Mouse (Mus musculus): ENCODE measurements around the gene Nr2f2. TPM values are rescaled to one million over a fixed set of nuclear protein-coding genes. Genes with fewer than 3 reads are reported as not detected.

The Nr2f2 gene
- polyA plus RNA-seq, 1 experiment from 2014 or later, result 6.5 TPM

DNA sequence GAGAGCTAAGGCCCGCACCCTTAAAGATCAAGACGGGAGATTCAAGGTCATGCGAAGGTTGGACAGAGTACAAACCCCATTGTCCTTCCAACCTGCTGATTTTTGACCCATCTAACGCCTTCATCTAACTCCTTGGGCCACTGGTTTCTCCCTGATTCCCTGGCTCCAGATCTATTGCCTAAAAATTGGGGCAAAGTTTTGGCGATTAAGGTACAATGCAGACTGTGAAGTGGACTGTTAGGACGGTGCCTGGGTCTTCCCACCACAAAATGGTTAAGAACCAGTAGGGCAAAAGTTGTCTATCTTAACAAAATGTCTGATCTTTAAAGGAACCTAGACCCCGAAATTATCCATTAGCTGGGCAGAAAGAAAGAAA lies 28.3 kb downstream of the Nr2f2 start:
- Histone ChIP-seq H3K27me3 (peaks cover 77% of the 10 kb centered on the region), H3K4me3 (replicated peaks) (no peak overlapping the region), H3K27ac (replicated peaks) (no peak overlapping the region), H3K4me1 (replicated peaks) (0 out of 2 replicates have a peak, but pooled peaks cover 3% of the 10 kb centered on the region), H3K9ac (no peak overlapping the region), H3K9me3 (replicated peaks) (no peaks in the 10 kb centered on the region), H3K36me3 (replicated peaks) (no peaks in the 10 kb centered on the region), H3K4me2 (peak overlapping the region; percentile 41; the same call in 1 of the 2 replicates)
- no peak for ATAC-seq (ENCODE audit: insufficient read depth)
- WGBS (ENCODE audit: insufficient replicate concordance), result 9% methylated on average over 7 of the region's 7 CpGs

DNA sequence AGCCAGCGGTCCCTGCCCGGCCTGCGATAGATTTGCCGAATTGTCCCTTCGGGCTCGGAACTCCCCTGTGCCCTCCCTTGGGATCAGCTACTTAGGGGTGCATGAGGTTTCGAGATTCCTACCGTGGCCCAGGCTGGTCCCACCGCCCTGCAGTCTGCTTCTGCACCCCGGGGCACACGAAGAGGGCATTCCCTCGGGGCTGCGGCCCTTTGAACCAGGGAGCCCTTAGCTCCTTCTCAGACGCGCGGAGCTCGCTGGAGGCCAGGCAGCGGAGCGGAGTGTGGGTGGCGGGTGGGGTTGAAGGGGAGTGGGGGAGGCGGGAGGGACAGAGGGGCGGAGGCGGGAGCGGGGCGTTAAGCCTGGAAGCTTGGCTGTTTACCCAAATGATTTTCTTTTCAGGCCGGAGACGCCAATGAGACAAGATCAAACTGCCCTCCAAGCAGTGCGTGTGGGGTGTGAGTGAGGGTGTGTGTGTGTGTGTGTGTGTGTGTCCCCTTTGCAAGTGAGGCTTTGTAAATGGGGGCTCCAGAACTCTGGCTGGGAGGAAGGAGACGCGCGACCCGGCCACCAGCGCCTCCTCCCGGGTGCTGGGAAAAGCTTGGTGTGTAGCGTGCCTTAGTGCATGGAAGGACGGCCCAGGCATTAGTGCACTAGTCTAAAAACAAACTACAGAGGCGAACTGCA lies 28.8 kb downstream of the Nr2f2 start:
- Histone ChIP-seq H3K9me3 (replicated peaks) (no peaks in the 10 kb centered on the region), H3K27me3 (peaks cover 77% of the 10 kb centered on the region), H3K9ac (no peak overlapping the region), H3K27ac (replicated peaks) (no peak overlapping the region), H3K4me2 (peak overlapping the region; percentile 41), H3K4me1 (replicated peaks) (0 out of 2 replicates have a peak, but pooled peaks cover 3% of the 10 kb centered on the region), H3K36me3 (replicated peaks) (no peaks in the 10 kb centered on the region), H3K4me3 (replicated peaks) (peak overlapping the region; percentile 8; the same call in 1 of the 2 replicates)
- ATAC-seq (ENCODE audit: insufficient read depth), result no peak
- whole genome bisulfite sequencing (ENCODE audit: insufficient replicate concordance), result 3% methylated on average over 37 of the region's 37 CpGs

DNA sequence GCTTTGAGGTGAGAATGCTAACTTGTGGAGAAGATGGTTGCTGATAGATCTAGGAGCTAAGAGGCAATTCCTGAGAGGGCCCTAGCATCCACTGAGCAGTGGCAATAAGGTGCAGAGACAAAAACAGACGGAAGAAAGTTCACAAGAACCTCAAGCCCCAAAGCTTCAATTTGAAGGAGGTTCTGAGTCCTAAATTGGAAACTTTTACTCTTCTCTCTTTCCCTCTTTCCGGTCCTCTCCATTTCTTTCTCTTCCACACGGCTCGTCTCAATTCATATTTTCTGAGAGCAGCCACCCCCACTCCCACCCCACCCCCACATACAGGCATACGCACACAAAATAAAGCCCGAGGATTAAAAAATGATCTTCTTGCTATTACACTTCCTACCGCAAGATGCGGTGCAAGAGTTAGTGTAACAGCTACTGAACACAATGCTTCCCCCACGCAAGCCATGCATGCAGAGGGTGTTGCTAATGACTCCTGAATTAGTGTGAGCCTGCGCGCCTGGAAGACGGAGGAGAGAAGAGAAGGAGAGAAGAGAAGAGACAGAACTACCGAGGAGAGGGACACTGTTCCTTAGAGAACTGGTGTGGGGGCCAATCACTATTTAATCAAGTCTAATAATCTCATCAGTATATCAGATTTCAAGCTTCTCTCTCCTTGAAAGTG lies 29.8 kb downstream of the Nr2f2 start:
- Histone ChIP-seq H3K36me3 (replicated peaks) (no peaks in the 10 kb centered on the region), H3K4me1 (replicated peaks) (0 out of 2 replicates have a peak, but pooled peaks cover 3% of the 10 kb centered on the region), H3K27ac (replicated peaks) (no peak overlapping the region), H3K27me3 (peaks cover 81% of the 10 kb centered on the region), H3K9ac (no peak overlapping the region), H3K9me3 (replicated peaks) (no peaks in the 10 kb centered on the region), H3K4me2 (no peak overlapping the region), H3K4me3 (replicated peaks) (no peak overlapping the region)
- WGBS (ENCODE audit: insufficient replicate concordance), result 12% methylated on average over 13 of the region's 13 CpGs
- no peak for ATAC-seq (ENCODE audit: insufficient read depth)

DNA sequence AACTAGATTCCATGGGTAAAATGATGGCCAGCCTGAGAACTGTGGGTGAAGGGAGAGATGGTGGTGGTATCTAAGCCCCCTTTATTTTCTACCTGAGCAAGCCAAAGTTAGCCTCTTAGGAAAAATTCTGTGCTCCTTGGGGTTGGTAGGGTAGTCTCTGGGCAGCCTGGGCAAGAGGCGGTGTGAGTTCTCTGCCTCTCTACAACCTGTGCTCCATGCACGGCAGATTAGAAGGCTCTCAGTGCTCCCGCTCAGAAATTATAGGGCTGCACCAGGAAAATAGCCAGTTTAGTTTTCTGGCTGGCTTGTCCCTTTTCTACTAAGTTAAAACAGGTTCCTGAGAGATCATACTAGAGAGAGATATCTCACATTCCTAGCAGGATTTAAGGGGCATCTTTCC lies 30.4 kb downstream of the Nr2f2 start:
- H3K27me3 ChIP-seq, result peaks cover 87% of the 10 kb centered on the region
- H3K9ac ChIP-seq, result no peak overlapping the region
- H3K4me3 ChIP-seq (replicated peaks), result no peak overlapping the region
- H3K9me3 ChIP-seq (replicated peaks), result no peaks in the 10 kb centered on the region
- H3K27ac ChIP-seq (replicated peaks), result no peak overlapping the region
- 10% methylated on average over 3 of the region's 3 CpGs for WGBS (ENCODE audit: insufficient replicate concordance)
- no peaks in the 10 kb centered on the region for H3K36me3 ChIP-seq (replicated peaks)
- 0 out of 2 replicates have a peak, but pooled peaks cover 3% of the 10 kb centered on the region for H3K4me1 ChIP-seq (replicated peaks)
- no peak for ATAC-seq (ENCODE audit: insufficient read depth)
- H3K4me2 ChIP-seq, result no peak overlapping the region

DNA sequence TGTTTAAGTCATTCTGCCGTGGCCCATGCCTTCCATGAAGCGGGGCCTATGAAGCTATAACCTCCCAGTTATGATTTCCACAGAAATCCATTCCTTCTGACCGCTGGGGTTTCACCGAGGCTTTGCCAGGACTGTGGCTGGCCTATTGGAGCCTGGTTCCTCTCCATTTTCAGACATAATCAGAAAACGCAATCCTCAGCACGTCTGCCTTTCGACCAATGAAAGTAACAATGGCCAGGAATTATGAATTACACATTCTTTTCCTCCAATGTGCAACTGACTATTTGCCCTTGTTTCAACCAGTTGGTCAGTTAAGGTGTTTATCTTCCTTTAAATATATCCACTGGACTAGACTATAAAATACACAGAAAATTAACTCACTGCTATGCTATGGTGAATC lies 31.1 kb downstream of the Nr2f2 start:
- H3K4me2 ChIP-seq, result no peak overlapping the region

DNA sequence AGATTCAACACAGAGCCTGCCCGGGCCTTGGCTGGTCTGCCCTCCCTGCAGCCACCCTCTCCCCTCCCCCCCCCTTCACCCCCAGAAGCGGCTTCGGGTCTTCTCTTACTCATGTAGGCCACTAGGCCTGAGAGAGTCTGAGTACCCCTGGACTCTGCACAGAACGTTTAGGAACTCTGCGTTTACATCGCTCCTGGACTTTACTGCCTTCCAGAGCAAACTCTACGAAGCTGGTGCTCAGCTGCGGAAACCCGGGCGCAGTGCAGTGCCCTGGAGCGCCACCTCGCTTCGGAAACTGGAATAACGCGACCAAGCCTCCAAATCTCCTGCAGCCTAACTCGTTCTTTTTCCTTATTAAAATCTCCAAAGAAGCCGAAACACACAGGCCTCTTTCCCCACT lies 31.7 kb downstream of the Nr2f2 start:
- H3K36me3 ChIP-seq (replicated peaks), result no peaks in the 10 kb centered on the region
- H3K9me3 ChIP-seq (replicated peaks), result no peaks in the 10 kb centered on the region
- peaks cover 95% of the 10 kb centered on the region for H3K27me3 ChIP-seq
- no peak overlapping the region for H3K27ac ChIP-seq (replicated peaks)
- WGBS (ENCODE audit: insufficient replicate concordance), result 1% methylated on average over 17 of the region's 17 CpGs
- H3K9ac ChIP-seq, result no peak overlapping the region
- H3K4me3 ChIP-seq (replicated peaks), result no peak overlapping the region
- peak overlapping the region; percentile 35 for H3K4me2 ChIP-seq
- H3K4me1 ChIP-seq (replicated peaks), result 0 out of 2 replicates have a peak, but pooled peaks cover 3% of the 10 kb centered on the region
- no peak for ATAC-seq (ENCODE audit: insufficient read depth)

More for the DNA sequence above, 31.1 kb downstream of the Nr2f2 start:
- Histone ChIP-seq H3K36me3 (replicated peaks) (no peaks in the 10 kb centered on the region), H3K4me1 (replicated peaks) (0 out of 2 replicates have a peak, but pooled peaks cover 3% of the 10 kb centered on the region), H3K4me3 (replicated peaks) (no peak overlapping the region), H3K27me3 (peaks cover 94% of the 10 kb centered on the region), H3K9me3 (replicated peaks) (no peaks in the 10 kb centered on the region), H3K27ac (replicated peaks) (no peak overlapping the region), H3K9ac (no peak overlapping the region)
- WGBS (ENCODE audit: insufficient replicate concordance), result 8% methylated on average over 7 of the region's 7 CpGs
- no peak for ATAC-seq (ENCODE audit: insufficient read depth)

DNA sequence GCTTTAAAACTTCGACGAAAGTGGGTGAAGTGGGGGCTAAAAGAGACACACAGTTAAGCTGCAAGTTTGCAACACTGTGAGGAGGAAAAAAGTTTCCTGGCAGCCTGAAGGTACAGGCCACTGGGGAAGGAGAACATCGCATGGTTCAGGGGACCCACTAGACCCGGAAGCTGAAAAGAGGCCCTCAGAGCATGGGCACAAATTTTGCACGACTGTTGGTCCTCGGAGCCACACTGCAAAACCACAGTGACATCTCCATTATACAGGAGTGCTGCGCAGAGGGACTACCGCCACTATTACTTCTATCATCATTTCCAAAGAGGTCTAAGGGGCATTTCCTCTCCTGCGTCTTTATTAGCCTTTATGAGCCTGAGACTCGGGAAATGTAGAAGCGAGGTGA lies 32.7 kb downstream of the Nr2f2 start:
- Histone ChIP-seq H3K4me1 (replicated peaks) (0 out of 2 replicates have a peak, but pooled peaks cover 3% of the 10 kb centered on the region), H3K36me3 (replicated peaks) (no peaks in the 10 kb centered on the region), H3K27me3 (peaks cover 100% of the 10 kb centered on the region), H3K9me3 (replicated peaks) (no peaks in the 10 kb centered on the region), H3K9ac (no peak overlapping the region), H3K27ac (replicated peaks) (no peak overlapping the region), H3K4me2 (no peak overlapping the region), H3K4me3 (replicated peaks) (no peak overlapping the region)
- 3% methylated on average over 11 of the region's 11 CpGs for WGBS (ENCODE audit: insufficient replicate concordance)
- ATAC-seq (ENCODE audit: insufficient read depth), result no peak

DNA sequence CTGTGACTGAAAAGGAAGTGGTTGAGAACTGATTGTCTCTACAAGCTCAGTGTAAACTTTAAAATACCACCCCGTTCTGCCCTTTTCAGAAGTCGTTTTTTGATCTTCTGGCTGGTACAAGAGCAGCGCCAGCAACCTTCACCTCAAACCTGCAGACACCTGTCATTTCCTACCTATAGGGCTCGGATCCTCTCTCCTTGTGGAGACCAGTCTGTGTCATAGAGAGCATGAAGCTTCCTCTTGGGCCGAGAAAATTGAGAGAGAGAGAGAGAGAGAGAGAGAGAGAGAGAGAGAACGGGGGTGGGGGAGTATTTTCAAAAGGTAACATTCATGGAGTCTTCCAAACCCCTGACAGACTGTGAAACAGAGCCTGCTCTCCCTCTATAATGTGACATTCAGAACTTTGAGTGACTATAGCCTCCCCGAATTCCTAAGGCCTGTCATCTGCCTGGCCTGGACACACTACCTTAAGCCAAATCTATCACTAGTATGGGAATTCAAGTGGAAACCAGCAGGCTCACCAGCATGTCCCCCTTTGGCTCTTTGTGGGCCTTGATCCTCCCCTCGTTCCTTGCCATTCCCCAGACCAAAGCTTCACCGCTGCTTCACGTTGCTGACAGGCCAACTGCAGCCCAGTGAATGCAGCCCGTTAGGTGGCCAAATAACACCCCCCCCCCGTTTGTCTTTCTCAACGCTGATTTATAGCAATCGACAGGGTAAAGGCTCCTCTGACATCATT lies 33.4 kb downstream of the Nr2f2 start:
- no peaks in the 10 kb centered on the region for H3K9me3 ChIP-seq (replicated peaks)
- H3K4me1 ChIP-seq (replicated peaks), result 0 out of 2 replicates have a peak, but pooled peaks cover 3% of the 10 kb centered on the region
- no peak overlapping the region for H3K9ac ChIP-seq
- H3K27ac ChIP-seq (replicated peaks), result no peak overlapping the region
- H3K27me3 ChIP-seq, result peaks cover 100% of the 10 kb centered on the region
- no peak overlapping the region for H3K4me2 ChIP-seq
- H3K4me3 ChIP-seq (replicated peaks), result no peak overlapping the region
- no peak for ATAC-seq (ENCODE audit: insufficient read depth)
- WGBS (ENCODE audit: insufficient replicate concordance), result 9% methylated on average over 14 of the region's 14 CpGs
- H3K36me3 ChIP-seq (replicated peaks), result no peaks in the 10 kb centered on the region

DNA sequence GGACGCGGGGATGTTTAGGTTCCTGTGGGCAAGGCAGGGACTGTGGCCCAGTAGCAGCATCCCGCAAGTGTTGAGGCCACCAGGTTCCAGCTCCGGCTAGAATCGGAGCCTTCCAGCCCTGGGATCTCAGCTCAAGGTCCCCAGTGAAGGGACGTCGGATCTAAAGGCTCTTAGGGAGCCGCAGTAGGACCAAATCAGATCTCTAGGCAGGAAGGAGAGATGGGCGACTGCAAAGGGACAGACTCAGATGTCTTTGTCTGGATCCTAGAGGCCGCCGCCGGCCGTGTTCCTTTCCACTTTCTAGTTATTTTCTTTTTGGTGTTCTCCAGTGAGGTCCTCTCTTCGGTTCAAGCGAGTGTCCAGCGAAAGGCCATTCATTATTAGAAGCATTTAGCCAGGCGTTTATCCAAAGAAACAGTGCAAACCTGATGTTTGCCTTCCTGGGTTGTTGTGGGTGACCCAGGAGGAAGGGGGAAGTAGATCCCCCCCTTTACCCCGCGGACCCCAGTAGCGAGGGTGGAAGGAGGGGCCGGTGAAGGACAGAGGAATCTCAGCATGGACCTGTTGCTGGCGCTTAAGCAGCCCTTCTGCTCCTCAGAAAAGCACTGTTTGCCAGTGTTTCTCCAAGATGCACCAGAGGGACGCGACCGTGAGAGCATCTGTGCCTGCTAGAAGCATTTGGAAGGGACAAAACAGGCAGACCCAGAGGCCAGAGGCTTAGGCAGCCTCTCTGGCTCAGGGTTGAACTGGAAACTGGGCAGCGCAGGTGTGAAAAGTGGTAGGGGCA lies 34.3 kb downstream of the Nr2f2 start:
- peak overlapping the region; percentile 37 for H3K4me3 ChIP-seq (replicated peaks)
- no peak overlapping the region for H3K9ac ChIP-seq
- no peak for ATAC-seq (ENCODE audit: insufficient read depth)
- no peaks in the 10 kb centered on the region for H3K36me3 ChIP-seq (replicated peaks)
- peak overlapping the region; percentile 52; the same call in 1 of the 2 replicates for H3K4me2 ChIP-seq
- H3K27ac ChIP-seq (replicated peaks), result no peak overlapping the region
- peaks cover 99% of the 10 kb centered on the region for H3K27me3 ChIP-seq
- 0 out of 2 replicates have a peak, but pooled peaks cover 3% of the 10 kb centered on the region for H3K4me1 ChIP-seq (replicated peaks)
- no peaks in the 10 kb centered on the region for H3K9me3 ChIP-seq (replicated peaks)
- WGBS (ENCODE audit: insufficient replicate concordance), result 1% methylated on average over 26 of the region's 26 CpGs

DNA sequence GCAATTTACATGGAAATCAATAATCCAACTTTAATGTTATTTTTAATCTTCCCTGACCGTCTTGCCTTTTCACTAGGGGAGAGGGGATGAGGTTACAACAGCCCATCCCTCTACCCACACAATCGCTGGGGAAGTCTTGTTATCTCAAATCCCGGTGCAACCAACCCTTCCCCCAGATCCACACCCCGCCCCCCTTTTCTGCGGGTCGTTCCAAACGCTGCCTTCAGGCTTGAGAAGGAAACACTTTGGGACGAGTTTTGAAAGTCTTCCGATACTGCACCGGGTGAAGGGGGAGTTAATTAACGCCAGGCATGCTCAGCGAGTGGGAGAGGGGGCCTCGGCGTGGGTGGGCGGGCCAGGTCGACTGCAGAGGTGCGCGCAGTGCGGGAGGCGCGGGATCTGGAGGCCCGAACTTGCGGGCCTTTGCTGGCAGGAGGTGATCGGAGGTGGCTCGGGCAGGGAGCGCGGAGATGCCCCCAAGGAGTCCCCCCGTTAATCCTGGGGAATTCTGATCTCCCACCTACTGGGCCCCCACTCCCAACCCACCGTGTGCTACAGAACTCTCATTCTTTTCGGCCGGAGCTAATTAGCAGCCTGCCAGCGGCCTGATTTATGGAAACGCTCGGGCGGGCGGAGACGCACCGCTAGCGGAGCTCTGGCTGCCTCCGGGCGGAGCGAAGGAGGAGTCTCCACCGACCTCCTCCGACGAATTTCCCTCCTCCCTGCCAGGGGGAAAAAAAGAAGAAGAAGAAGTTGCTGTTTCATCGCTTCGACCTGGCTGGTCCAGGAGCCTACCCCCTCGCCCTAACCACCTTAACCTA lies 35.1 kb downstream of the Nr2f2 start:
- H3K9me3 ChIP-seq (replicated peaks), result no peaks in the 10 kb centered on the region
- H3K4me3 ChIP-seq (replicated peaks), result peak overlapping the region; percentile 37
- no peaks in the 10 kb centered on the region for H3K36me3 ChIP-seq (replicated peaks)
- 0 out of 2 replicates have a peak, but pooled peaks cover 3% of the 10 kb centered on the region for H3K4me1 ChIP-seq (replicated peaks)
- no peak for ATAC-seq (ENCODE audit: insufficient read depth)
- WGBS (ENCODE audit: insufficient replicate concordance), result under 1% methylated on average over 48 of the region's 48 CpGs
- H3K9ac ChIP-seq, result no peak overlapping the region
- peaks cover 99% of the 10 kb centered on the region for H3K27me3 ChIP-seq
- peak overlapping the region; percentile 52 for H3K4me2 ChIP-seq
- no peak overlapping the region for H3K27ac ChIP-seq (replicated peaks)
